Mouse (Mus musculus) adrenal gland, adult (tissue): ENCODE results near the gene Slc24a4.

Experiments used
- DNase-seq, 2 experiments: peaks; one replicate each; pipeline ENCODE4 v3.0.0; 2022 to 2023; ENCODE audit warnings: low spot score in 1 of 2; ENCODE audit not compliant: inconsistent age in 2 of 2

Slc24a4 gene

GRCm38 (mm10) chr12:102128081-102128790, at the start of gene Slc24a4:
Gene Slc24a4, plus strand, starts transcription at chr12:102128733.
- DNase-seq = peak in 1 of 2 experiments; percentile 52

- DNase-seq = no peak
Observed at GRCm38 (mm10) chr12:102082648-102083425, 45.7 kb upstream of the Slc24a4 start.

- DNase-seq = peak; percentile 12 to 52
Observed at GRCm38 (mm10) chr12:102090535-102090934, 38.0 kb upstream of the Slc24a4 start.

- DNase-seq = no peak
Observed at GRCm38 (mm10) chr12:102092342-102093094, 36.0 kb upstream of the Slc24a4 start.

- DNase-seq = no peak
Observed at GRCm38 (mm10) chr12:102105990-102106389, 22.5 kb upstream of the Slc24a4 start.

- no peak for DNase-seq
Observed at GRCm38 (mm10) chr12:102108851-102109250, 19.7 kb upstream of the Slc24a4 start.

GRCm38 (mm10) chr12:102112491-102112890, 16.0 kb upstream of the Slc24a4 start:
- no peak for DNase-seq

- no peak for DNase-seq
Observed at GRCm38 (mm10) chr12:102112901-102113300, 15.6 kb upstream of the Slc24a4 start.

- no peak for DNase-seq
Observed at GRCm38 (mm10) chr12:102113391-102113790, 15.1 kb upstream of the Slc24a4 start.

- no peak for DNase-seq
Observed at GRCm38 (mm10) chr12:102116580-102116979, 12.0 kb upstream of the Slc24a4 start.

- DNase-seq = no peak
Observed at GRCm38 (mm10) chr12:102118014-102118413, 10.5 kb upstream of the Slc24a4 start.

GRCm38 (mm10) chr12:102127601-102128000, 932 bp upstream of the Slc24a4 start:
- DNase-seq = no peak

- DNase-seq = peak; percentile 49 to 77
Observed at GRCm38 (mm10) chr12:102128791-102129507, 416 bp downstream of the Slc24a4 start.

- no peak for DNase-seq
Observed at GRCm38 (mm10) chr12:102129508-102130030, 1.0 kb downstream of the Slc24a4 start.

GRCm38 (mm10) chr12:102139710-102140109, 11.2 kb downstream of the Slc24a4 start:
- DNase-seq = no peak

- no peak for DNase-seq
Observed at GRCm38 (mm10) chr12:102141330-102141729, 12.8 kb downstream of the Slc24a4 start.

GRCm38 (mm10) chr12:102147678-102148077, 19.1 kb downstream of the Slc24a4 start:
- no peak for DNase-seq

- DNase-seq = peak in 1 of 2 experiments; percentile 60
Observed at GRCm38 (mm10) chr12:102148746-102149145, 20.2 kb downstream of the Slc24a4 start.

GRCm38 (mm10) chr12:102151185-102151584, 22.7 kb downstream of the Slc24a4 start:
- no peak for DNase-seq

- no peak for DNase-seq
Observed at GRCm38 (mm10) chr12:102153796-102154195, 25.3 kb downstream of the Slc24a4 start.

GRCm38 (mm10) chr12:102154815-102155214, 26.3 kb downstream of the Slc24a4 start:
- no peak for DNase-seq
